Mouse (Mus musculus): ENCODE results near the gene Tnr. TPM values are rescaled to one million over a fixed set of nuclear protein-coding genes. Genes with fewer than 3 reads are reported as not detected.

Gene Tnr
- polyA plus RNA-seq, 1 experiment = 32.6 TPM

DNA sequence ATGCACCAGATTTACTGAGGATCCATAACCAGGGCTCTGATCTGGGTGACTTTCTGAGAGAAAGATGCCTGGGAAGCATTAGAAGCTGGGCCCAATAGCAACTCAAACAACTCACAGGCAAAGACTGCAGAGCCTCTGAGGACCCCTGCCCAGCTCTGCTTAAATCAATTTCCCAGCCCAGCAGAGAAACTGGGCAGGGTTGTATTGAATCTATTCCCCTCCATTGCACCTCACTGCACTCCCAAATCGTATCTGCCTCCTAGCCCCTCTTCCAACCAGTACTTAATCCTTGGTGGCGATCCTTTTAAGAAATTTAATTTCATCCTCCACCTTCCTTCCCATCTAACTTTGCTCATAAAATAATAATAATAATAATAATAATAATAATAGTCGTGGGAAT, 253.5 kb downstream of the Tnr start:
- no peak for DNase-seq (ENCODE audit: extremely low spot score in 1 of 2, low spot score in 1 of 2)

DNA sequence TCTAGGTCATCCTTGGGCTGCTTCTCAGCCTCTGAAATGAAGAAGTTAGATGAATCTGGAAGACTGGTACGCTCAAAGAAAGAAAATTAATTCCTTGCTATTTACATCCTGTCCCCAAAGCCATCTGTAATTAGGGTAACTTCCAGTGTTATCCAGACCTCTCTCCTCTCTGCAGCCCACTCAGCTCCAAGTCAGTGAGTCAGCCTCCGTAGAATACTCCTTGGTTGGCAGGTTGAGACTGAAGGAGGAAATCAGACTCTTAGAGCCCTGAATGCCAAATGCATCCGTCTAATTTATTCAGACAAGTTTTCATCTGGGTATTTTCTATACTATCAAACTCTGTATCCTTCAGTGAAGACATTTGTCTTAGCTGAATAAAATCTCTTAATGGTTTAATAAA, 255.9 kb downstream of the Tnr start:
- DNase-seq (ENCODE audit: extremely low spot score in 1 of 2, low spot score in 1 of 2) = no peak

DNA sequence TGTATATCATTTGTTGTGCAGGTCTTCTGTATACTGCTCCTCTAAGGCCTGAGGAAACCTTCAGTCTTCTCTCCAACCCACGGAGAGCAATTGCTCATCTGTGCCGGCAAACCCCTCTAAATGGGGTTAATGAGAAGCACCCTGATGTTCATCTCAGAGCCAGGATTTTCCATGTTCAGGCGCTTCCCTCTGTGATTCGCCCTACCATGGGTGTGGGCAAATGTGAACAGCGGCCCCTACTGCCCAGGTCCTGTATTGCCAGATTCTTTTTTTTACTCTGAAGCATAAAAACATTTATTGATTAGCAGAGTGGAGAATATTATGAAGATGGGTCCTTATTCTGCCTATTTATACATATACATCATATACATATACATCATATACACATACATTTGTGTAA, 260.3 kb downstream of the Tnr start:
- peak in 1 of 2 experiments; percentile 80 for DNase-seq (ENCODE audit: extremely low spot score in 1 of 2, low spot score in 1 of 2)

DNA sequence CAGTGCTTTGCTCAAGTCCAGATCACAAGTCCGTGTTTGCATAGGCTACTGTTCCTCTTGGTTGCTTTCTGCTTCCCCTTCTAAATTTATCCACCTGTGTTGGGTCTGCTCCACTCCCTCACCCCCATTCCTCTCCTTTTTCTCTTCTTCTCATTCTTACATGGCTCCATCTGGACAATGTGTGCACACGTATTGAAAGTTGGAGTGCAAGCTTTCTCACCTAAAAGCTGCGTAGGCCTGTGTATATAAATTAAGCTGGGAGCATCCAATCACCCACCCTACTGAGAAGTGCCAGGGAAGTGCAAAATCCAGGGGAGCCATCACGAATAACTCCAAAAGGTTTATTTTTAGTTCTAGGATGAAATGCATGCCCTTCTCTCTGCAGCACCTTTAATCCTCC, 264.7 kb downstream of the Tnr start:
- DNase-seq (ENCODE audit: extremely low spot score in 1 of 2, low spot score in 1 of 2) = peak; percentile 56 to 62

DNA sequence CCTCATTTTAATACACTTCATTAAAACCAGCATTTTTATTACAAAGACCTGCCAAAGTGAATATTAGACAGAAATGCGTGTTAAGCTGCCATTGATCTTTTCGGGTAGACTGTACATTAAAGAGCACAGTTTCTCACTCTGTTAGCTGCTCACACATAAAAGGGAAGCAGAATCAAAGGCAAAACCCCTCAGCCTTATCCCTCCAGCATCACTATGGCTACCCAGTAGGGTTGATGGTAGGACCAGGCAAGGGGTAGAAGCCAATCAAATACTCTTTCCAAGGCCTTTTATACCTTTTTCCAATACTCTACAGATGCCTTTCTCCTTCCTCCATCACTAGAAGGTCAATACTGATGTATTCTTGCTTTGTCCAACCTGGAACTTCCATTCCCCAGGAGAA, 269.0 kb downstream of the Tnr start:
- no peak for DNase-seq (ENCODE audit: extremely low spot score in 1 of 2, low spot score in 1 of 2)

DNA sequence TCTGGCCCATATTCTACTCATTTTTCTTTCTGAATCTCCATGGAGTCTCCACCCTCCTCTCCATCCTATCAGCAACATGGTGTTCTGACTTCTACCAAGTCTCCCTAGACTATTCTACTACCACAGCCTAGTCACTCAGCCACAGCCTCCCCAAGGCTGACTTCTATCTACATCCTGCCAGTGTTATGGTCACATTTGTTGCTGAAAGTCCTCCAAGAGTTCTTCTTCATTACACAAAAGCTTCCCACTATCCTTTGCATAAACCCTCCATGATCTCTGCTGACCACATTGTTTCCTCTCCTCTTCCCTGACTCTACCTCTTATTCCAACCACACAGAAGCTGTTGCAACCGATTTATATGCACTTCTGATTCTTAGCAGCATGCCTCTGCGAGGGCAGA, 272.5 kb downstream of the Tnr start:
- no peak for DNase-seq (ENCODE audit: extremely low spot score in 1 of 2, low spot score in 1 of 2)

DNA sequence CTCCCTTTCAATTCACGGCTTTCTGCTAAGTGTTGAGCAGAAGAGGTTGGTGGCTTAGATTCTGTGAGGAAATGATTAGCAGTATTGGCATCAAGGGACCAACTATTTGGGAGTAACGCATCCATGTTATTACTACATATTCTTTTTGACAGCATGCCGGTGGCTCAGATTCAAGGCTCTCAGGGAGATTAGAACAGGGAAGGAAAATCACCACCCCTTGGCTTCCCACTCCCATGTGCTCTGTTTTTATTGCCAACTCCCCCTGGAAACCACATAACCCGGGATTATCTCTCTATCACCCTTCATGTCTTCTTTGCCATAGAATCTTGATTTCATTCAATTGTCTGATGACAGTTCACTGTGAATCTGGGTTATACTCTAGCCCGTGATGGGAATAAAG, 276.8 kb downstream of the Tnr start:
- DNase-seq (ENCODE audit: extremely low spot score in 1 of 2, low spot score in 1 of 2) = no peak

DNA sequence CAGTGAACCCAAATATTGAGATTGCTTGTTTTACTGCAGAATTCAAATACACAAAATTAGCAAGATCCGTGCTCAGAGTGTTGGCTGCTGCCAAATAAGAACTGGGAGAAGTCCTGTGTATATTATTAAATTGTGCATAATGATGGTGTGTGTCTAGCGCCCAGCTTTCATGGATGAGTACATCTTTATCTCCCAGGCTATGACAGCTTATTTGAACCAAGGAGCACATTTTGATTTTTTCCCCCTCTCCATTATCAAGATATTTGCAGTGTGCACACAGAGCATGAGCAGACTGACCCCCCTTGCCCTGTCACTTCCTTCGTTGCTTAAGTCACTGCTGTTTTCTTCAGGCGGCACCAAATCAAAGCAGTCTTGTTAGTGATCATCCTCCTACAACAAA, 278.2 kb downstream of the Tnr start:
- DNase-seq (ENCODE audit: extremely low spot score in 1 of 2, low spot score in 1 of 2) = no peak

DNA sequence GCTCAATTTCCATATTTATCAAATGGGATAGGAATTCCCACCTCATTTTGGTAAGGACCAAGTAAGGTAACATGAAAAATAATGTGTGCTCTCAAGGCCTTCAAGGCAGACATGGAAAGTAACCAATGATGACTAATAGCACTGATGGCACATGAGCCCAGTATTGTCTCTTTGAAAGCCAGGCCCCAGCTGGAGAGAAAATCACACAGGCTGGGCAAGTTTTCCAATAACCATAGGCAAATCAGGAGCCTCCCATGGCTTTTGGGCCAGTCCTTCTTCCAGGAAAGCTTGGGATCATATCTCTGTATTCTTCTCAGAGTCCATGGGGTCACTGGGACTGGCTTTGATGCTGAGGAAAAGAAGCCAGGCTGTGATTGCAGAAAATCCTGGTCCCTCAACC, 280.1 kb downstream of the Tnr start:
- no peak for DNase-seq (ENCODE audit: extremely low spot score in 1 of 2, low spot score in 1 of 2)

DNA sequence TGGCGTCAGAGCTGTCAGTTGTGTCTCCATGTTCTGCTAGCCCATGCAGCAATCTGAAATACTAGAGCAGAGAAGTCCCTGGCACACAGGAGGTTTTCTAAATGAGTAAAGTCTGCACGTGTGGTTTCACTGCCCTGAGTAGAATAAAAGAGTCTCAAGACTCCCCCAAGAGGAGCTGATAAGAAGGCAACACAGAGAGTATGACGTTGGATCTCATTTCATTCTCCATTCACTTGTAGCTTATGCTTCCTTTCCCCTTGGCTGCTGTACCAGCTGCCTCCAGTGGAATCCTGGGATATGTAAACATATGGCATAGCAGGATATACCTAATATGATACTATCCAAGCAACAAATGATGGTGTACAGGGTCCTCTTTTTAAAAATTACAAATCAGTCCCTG, 285.9 kb downstream of the Tnr start:
- DNase-seq (ENCODE audit: extremely low spot score in 1 of 2, low spot score in 1 of 2) = no peak

DNA sequence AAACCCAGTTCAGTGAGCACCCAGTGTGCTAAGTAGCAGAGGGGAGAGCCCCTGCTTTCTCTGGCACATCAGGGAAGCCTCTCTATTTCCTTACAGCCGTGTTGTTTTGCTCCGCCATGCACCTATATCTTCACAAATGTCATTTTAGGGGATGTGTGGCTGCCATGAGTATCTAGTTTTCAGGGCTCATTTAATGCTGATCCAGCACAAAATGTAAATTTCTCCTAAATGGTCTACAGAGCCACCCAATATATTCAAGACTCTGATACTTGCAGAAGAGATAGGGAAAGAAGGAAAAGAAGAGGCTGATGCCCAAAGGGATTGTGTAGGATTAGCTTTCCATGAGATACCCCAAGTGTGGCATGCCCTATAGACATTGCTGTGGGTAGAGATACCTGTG, 288.2 kb downstream of the Tnr start:
- no peak for DNase-seq (ENCODE audit: extremely low spot score in 1 of 2, low spot score in 1 of 2)

DNA sequence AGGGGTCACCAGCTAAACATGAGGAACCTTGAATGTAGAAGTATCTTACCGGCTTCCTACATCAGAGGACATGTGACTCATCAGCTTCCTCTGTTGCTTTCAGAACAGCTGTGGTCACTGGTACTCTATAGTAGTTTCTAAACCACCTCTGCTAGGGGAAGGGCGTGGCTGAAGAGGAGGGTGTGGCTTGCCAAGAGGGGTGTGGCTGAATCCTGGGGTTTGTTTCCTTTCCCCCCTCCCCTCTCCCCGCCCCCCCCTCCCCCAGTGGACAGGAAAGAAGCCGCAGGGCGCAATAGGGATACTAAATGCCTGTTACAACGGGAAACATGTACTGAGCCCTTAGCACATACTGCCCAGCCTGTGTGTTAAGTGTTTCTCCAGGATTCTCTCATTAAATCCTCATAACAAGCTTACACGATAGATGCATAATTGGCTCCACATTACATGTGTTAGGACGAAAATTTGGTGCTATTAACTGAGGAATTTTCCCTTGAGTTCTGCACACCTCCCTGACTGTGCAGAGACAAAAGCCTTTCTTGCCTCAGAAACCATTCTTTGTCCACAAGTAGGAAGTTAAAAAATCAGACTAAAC, 289.3 kb downstream of the Tnr start:
- DNase-seq (ENCODE audit: extremely low spot score in 1 of 2, low spot score in 1 of 2) = no peak

DNA sequence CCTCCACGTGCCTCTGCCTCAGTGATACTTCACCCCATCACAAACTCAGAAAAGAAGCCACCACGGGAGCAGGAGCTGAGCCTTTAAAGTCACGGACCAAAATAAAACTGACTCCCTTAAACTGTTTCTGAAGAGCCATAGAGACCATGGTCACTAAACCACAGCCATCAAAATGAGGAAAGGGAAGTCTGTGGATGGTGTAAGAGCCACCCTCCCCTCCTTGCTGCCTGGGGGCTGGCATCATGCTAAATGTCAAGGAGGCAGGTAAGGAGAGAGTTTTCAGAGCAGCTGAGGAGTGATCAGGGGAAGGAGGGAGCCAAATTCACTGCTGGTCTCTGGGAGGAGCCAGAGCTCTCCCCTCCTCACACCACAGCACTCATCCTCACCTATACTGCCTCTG, 290.8 kb downstream of the Tnr start:
- DNase-seq (ENCODE audit: extremely low spot score in 1 of 2, low spot score in 1 of 2) = no peak

DNA sequence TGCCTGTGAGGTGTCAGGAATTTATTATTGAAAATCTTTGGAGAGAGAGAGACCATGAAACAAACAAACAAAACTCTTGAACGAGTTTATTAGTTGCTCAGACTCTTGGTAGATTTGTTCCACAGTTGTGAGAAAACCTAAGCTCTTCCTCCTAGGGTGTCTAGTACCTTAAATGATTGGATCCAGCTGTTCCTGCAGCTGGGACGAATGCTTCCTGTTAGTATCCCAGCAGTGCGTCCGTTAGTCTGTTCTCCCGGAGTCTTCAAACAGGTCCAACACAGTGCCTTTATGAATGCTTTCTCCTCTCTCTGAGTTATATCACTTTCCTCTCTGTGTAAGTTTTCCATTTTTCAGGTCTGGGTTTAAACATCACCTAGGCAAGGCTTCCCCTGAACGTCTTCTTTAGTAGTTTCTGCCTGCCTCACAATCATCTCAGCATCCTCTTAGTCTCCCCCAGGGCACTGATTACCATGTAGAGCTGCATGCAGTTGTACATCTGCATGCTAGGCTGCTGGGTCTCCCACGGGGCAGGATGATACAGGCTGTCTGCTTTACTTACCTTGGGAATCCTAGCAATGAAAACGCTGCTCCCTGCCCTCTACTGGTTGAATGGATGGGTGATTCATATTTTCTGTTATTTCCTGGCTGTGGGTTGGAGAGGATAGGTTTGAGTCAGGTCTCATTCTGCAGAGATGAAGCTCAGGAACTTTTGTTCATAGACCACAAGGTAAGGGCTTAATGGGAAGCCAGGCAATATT, 293.2 kb downstream of the Tnr start:
- peak in 1 of 2 experiments; percentile 41 for DNase-seq (ENCODE audit: extremely low spot score in 1 of 2, low spot score in 1 of 2)

DNA sequence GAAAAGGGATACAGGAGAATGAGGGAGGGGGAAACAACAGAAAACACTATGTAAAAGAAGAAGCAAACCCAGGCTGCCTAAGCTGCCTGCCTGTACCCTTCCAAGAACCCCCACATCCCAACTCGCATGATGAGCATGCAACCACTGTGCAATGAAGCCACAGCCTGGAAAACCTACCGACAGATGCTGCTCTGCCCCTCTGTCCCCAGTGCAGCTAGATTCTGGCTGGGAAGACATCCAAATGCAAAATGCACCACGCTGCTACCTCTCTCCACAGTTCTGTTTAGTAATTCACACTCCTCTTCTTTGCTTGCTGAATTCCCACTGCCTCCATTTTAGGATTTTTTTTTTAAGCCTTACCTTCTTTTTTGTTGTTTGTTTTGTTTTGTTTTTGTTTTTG, 295.9 kb downstream of the Tnr start:
- DNase-seq (ENCODE audit: extremely low spot score in 1 of 2, low spot score in 1 of 2) = peak; percentile 39 to 73

DNA sequence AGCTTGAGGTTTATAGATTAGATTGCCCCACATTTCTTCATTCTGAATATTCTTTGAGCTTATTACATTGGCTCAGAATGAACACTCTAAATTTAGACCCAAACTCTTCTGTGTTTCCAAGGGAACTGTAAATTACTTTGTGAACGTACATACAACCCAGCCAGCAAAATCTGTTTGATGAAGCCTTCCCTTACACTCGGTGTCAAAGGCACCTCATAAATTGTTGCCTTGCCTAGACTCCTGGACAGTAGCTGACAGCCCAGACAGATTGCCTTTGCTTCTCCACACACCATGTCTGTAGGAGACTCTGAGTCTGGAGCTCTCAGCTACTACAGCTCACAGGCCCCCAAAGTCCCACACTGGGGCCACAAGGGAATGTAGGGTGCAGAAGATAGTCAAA, 298.8 kb downstream of the Tnr start:
- DNase-seq (ENCODE audit: extremely low spot score in 1 of 2, low spot score in 1 of 2) = peak in 1 of 2 experiments; percentile 45

DNA sequence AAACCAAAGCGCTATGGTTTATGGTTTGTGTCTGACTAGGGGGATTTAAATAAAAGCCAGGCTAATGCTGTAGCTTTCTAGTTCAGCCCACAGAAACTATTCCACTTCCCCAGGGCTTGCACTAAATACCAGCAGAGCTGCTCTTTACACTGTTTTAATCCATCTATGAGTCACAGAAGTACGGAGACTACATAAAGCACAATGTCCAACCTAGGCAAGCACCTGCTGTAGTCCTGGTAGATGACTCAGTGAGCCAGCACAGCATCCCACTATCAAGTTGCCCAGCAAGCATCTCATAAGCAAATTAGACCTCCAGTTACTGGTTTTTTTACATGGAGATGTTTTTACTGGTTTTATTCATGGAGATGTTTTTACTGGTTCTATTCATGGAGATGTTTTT, 305.0 kb downstream of the Tnr start:
- DNase-seq (ENCODE audit: extremely low spot score in 1 of 2, low spot score in 1 of 2) = peak in 1 of 2 experiments; percentile 27

DNA sequence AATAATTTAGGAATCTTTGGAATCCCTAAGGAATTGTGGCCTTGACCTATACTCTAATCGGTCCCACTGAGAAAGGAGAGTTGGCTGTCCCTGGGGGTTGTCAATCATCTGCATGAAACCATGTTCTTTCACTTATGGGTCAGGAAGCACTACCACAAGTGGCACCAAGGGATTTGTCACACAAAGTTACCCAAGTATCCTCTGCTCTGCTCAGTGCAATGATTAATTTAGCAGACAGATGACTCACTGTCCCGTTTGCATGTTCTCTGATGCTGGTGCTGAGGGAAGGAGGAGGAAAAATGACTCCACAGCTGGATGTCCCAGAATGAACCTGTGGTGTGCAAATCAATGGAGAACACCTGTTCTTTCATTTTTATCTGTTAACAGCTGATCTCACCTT, 309.6 kb downstream of the Tnr start:
- DNase-seq (ENCODE audit: extremely low spot score in 1 of 2, low spot score in 1 of 2) = no peak

DNA sequence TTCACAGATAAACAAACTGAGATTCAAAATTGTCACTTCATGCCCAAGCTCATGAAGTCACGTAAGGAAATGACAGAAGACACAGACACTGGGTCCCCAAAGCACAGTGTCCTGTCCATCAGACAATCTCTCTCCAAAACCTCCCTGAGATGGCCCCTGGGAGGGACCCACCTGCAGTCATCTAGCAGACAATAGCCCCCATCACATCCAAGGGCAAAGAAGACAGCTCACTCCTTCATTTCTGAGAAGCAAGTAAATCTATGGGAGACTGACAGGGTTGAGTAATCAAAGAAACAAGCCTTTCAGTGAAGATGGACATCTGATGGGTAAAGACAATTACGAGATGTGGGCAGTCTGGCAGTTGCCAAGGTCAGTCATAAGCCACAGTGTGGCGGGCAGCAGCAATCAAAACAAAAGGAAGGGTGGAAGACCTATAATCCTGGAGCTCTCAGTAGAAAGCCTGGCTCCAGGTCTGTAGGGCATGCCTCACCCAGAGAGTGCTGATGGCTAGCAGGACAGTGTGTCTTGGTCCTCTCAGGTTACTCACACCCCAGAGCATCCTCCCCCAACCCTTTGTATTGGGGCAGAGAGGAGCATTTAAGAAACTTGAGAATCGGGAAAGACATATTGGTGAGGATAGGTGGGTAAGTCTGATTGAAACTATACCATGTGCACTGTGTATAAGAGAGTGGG, 310.2 kb downstream of the Tnr start:
- DNase-seq (ENCODE audit: extremely low spot score in 1 of 2, low spot score in 1 of 2) = no peak

DNA sequence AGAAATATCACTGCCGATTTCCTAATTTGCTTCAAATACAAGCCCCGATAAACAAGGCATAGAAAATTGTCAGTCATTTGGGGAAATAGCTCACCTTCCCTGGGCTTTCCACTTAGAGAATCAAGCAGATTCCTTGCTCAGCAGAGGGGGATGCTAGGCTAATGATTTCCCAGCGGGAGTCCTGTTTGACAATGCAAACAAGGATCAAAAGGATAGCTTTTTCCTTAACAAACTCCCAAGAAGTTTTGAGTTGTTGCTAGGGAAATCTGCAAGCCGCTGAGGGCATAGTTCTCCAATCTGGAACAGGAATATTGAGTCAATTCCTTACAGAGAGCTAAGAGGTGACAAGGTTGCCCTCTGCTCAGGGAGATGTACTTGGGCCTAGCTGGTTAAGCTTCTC, 311.6 kb downstream of the Tnr start:
- DNase-seq (ENCODE audit: extremely low spot score in 1 of 2, low spot score in 1 of 2) = no peak

DNA sequence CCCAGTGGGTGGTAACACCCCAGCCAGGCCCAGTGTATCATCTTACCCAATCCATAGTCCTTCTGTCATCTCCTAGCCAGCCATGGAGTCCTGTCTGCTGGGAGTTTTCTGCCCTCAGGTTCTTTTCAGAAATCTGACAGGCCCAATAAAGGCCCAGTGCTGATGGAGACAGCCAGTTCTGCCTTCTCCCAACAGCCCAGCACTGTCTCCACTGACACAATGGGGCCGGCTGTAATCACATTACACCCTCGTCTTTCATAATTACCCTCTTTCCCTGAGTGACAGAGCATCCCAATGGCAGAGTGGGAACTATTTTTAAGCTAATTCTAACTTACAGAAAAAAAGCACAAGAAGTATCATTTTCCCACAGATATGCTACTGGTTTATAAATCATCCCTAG, 316.8 kb downstream of the Tnr start:
- no peak for DNase-seq (ENCODE audit: extremely low spot score in 1 of 2, low spot score in 1 of 2)

DNA sequence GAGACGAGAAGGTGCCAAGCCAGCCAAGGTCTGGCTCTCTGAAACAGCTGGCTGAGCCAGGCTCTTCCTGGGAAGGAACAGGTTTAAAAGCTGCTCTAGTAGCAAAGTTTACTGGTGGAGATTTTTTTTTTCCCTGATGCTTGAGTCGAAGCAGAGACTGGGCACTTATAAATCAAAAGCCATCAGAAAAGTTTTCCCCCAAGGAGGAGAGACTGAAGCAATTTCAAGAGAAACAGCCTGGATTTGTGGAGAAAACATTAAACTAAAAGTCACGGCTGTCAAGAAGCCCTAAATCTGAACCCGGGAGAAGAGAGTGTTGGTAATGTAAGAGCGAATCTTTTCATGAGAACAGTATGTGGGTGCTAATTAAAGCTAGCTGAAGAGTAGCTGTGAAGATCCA, 319.3 kb downstream of the Tnr start:
- no peak for DNase-seq (ENCODE audit: extremely low spot score in 1 of 2, low spot score in 1 of 2)

All from frontal cortex, adult 2 months (tissue).